Mouse (Mus musculus) adrenal gland, adult 8-10 months (tissue): ENCODE results near the gene Capn7. TPM values are rescaled to one million over a fixed set of nuclear protein-coding genes. Genes with fewer than 3 reads are reported as not detected.
A peak's percentile ranks its signal among the peaks of the same experiment; 100 is the strongest.

Experiments used
- DNase-seq: peaks from one replicate; pipeline ENCODE4 v3.0.0; 2022
- total RNA-seq, 4 experiments: library from RNA; stranded (reverse); gene quantifications; 2 replicates each; pipeline ENCODE4 v1.2.4; 2022

The Capn7 gene
- total RNA-seq, 4 experiments from 2014 or later = 42.7 to 51.4 (median 48.7) TPM

DNA sequence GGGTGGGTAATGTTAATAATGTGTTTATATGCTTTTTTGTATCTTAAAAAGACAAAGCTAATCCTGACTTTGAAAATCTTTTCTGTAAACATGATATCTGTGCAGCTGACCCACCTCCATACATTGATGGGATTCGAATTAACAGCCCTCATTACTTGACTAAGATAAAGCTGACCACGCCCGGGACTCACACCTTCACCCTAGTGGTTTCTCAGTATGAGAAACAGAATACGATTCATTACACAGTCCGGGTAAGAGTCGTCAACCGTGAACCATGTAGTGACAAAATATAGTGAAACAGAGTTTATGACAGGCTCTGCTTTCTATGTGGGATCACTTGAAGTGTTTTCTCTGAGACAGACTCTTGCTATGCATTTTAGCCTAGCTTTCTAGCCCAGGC lies 31.5 kb downstream of the Capn7 start:
- no peak for DNase-seq

DNA sequence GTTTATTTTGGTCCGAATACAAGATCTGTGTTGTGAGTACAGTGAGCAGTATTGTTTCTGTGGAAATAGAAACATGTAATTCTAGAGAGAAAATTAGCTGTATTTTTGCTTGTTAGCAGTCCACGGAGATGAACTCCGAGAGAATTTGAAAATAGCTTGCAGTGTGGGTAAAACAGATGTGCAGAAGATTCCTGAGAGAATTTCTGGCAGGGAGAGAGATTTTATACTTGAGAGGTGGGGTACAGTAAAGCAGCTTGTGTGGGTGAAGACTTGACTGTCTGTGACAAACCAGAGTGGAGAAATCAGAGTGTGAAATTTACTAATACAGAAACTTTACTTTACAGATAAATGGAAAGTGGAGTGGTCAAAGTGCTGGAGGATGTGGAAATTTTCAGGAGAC lies 32.9 kb downstream of the Capn7 start:
- DNase-seq = no peak

DNA sequence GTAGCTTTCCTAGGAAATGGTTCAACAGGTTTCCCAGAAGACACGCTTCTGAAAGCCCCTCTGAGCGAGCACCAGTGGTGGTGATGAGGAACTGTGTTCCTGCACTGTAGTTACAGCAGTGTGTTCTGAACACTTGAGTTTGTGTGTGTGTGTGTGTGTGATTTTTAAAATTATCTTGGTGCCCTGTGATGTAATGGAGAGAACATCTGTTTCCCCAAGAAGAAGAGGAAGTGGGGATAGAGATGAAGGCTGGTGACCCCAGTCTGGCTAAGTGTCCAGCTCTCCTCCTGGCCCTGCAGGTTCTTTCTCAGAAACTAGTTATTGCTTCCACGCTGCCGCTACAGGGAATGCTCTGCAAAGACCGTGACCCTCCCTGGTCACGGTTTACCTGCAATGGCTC lies 38.0 kb downstream of the Capn7 start:
- no peak for DNase-seq

DNA sequence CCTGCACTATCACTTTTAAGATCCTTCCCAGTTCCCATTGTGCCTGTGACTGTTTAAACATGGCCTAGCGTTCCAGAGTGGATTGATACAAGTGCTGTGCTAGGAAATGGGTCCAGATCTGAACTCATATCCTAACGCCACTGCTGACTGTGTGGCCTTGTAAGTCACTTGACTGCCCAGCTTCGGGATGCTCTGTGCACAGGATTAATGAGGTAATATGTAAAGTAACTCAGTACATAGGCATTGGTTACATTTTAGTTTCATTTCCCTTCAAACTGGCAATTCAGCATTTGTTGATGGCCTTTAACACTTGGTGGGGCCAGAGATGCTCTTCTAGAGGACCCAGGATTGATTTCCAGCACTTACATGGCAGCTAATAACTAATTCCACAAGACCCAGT lies 39.9 kb downstream of the Capn7 start:
- no peak for DNase-seq

- DNase-seq = no peak
Measured at GRCm38 (mm10) chr14:31382276-31382675, 45.8 kb downstream of the Capn7 start.

- DNase-seq = no peak
Measured at GRCm38 (mm10) chr14:31383470-31384050, 47.1 kb downstream of the Capn7 start.

DNA sequence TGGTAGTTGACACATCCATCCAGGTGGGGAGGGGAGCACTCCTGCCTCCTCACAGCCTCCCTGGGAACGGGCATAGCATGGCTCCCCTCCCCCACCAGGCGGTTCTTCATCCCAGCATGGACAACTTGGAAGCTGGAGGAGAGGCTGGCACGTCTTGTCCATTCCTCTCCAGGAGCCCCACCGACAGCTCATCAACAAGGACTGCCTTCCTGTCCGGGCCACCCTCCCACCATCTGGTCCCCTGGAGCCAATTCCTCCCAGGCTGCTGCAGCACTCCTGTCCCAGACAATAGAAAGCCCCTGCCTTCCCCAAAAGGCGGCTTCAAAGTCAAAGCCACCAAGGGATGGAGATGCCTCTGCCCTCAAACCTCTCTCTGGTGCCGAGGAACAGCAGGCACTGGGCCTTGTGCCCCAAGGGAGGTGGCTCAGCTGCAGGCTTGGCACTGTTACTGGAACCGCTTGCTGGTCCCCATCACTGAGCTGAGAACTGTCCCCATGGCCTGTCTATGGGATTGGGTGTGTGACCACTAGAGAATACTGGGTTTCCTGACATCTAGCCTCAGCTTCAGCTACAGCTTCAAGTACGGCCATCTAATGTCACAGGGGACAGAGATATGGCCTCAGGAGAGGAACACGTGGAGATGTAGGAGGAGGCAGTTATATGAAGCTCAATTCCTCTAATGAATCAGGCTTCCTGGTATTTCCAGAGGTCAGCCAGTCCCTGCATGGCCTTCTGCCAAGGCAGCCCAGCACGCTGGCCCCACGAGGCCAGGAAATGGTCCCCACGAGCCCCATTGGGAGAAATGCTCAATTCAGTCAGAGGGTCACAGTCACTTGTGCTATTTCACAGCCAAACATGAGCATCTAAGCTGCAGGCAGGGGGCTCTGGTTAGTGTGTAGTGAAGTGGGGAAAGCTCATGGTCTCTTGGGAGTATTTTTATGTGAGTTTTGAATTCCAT lies 48.2 kb downstream of the Capn7 start:
- DNase-seq = peak; percentile 82

- DNase-seq = peak; percentile 4
Measured at GRCm38 (mm10) chr14:31385406-31385805, 49.0 kb downstream of the Capn7 start.

DNA sequence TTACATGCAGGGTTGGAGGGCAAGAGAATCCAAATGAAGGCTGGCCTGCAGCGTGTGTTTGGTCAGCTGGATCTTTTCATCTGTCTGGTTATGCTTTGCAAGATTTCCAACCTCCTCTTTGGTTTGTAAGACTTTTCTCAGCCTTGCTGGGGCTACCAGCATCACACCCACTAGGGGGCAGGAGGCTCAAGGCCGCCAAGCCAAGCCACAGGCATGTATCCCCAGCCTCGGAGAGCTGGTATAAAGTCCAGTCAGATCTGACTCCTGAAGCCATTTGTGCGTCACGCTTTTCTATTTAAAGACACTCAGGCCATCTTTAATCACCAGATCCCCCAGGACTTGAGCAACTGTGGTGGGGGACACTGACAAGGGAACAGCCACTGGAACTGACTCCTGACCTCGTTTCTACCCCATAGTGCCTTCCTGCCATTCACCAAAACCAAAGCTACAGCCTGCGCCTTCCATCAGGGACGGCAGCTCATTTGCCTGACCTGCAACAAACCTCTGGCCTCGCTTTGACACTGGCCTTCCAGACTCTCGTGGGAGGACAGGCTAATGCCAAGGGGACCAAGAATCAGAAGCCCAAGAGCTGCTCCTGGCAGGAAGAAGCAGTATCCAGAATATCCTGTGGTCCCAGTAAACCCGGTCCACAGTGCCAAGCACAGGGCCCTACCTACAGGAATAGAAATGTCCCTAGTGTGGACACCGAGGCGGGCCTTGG lies 49.7 kb downstream of the Capn7 start:
- DNase-seq = peak; percentile 84

DNA sequence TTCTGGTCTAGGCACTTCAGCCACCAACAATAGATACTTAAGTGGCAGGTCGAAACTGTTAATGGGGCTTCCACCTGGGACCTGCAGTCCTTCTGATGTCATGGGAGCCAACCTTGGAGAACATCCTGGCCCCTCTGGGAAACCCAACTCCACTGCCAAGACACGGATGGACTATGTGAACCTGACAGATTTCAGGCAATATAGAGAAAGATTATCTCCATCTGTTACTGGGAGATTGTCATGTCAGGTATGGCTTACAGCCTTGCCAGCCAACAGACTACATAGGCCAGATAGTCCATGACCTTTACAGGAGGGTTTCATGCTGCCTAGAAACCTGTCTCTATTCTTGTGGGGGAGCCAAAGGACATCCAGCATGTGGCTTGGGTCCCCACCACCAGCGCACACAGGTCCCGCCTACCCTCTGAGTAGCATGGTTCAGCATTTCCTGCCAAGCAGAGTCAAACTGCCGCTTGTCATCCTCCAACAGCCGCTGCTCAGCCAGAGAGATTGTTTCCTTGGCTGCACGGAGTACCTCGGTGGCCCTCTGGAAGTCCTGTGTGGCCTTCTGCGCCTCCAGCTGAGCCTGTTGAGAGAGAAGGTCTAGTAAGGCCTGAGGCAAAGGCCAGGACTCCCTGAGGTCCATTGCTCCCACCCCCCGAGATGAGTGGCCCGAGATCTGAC lies 51.0 kb downstream of the Capn7 start:
- peak; percentile 12 for DNase-seq

- DNase-seq = peak; percentile 2
Measured at GRCm38 (mm10) chr14:31388086-31388872, 51.8 kb downstream of the Capn7 start.

DNA sequence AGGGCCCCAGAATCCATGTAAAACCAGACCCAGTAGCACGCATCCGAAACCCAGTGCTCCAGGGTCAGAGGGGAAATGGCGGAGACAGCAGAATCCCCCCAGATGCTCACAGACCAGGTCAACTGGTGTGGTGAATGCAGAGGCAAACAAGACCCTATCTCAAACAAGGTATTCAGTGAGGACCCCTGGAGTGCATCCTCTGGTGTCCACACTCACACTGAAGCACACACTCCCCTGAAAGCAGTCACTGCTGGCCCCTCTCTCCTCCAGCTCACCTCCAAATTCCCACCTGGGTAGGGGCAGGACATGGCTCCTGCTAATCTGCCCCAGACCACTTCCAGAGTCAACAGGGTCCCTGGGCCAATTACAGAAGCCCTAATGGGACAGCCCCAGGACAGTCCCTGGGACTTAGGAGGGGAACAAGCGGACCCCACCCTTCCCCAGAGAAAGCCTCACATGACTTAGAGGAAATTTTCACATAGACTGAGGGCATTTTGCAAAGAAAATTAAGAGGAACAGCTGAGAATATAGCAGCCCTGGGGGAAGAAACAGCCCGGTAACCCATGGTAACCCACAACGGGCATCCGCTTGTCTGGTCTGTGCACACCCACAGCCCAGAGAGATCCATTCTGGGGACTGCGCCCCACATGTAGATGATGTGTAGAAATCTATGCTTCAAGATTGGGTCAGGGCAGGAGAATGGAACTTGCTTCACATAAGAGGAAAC lies 53.1 kb downstream of the Capn7 start:
- peak; percentile 1 for DNase-seq

GRCm38 (mm10) chr14:31392300-31392699 lies 55.9 kb downstream of the Capn7 start:
- DNase-seq = no peak

- DNase-seq = no peak
Measured at GRCm38 (mm10) chr14:31392873-31393545, 56.6 kb downstream of the Capn7 start.

DNA sequence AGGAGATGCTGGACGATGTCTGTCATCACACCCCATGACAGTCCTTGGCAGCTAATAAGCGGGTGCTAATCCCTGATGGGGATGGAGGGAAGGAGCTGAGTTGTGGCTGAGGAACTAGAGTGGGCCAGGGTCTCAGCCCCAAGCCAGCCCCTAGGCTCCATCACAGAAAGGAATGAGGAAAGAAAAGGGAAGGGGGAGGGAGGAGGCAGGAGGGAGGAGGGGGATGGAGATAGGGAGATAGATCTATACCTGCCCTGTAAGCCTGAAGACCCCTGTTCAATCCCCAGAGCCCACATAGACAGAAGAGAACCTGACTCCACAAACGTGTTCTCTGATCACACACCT lies 57.1 kb downstream of the Capn7 start:
- DNase-seq = no peak

- DNase-seq = no peak
Measured at GRCm38 (mm10) chr14:31393936-31394630, 57.6 kb downstream of the Capn7 start.

DNA sequence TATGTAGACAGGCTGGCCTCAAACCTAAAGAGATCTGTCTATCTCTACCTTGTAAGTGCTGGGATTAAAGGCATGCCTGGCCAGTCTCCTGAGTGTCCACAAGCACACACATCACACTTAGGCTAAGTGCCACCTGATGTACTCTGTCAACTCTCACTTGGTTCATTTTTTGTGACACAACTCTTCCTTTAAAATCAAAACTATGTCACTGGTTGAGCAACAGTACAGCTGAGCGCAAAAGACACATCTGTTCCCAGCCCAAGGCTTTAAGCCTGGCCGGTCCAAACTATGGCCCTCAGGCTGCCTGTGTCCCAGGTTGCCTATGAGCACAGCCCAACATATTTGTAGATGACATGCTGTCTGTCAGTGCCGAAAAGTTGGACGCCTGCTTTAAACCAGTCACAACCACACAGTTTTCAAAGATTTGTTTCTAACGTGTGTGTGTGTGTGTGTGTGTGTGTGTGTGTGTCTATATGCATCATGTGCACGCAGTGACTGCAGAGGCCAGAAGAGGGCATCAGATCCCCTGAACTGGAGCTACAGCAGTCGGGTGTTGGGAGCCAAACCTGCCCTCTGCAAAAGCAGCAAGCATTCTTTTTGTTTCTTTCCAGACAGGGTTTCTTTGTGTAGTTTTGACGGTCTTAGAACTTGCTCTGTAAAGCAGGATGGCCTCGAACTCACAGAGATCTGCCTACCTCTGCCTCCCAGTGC lies 58.5 kb downstream of the Capn7 start:
- DNase-seq = no peak

DNA sequence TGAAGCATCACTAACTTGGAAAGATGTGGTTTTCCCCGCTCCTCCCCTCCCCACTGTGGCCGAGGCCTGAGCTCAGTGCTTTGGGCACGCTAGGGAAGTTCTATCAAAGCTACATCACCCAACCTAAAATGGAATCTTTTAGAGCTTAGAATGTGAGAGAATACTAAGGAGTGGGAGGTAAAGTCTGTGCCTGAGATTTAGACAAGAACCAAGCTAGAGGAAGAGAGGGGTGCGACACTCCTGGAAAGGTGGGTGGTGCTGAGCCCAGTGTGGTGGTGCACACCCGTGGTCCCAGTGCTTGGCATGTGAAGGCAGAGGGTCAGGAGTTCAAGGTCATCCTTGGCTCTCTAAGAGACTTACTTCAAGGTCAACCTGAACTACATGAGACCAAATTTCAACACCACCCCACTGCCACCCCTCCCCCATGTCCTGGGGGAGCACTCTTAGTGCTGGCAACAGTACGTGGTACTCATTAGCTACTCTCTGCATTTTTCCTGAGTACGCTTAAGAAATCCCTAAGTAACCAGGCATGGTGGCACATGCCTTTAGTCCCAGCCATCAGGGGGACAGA lies 59.3 kb downstream of the Capn7 start:
- DNase-seq = no peak

- DNase-seq = no peak
Measured at GRCm38 (mm10) chr14:31396428-31396827, 60.0 kb downstream of the Capn7 start.
